Mouse (Mus musculus) liver (tissue): Measurements from ENCODE around the gene Taar9.
"Not testable (repeated sequence)": the region's sequence is repeated elsewhere in the genome, so short reads cannot be mapped to it uniquely, and the experiment has no call there.

ENCODE experiments used
- DNase-seq: peaks from one replicate; pipeline ENCODE4 v3.0.0-alpha.2; 2020; ENCODE audit warnings: mixed read lengths

Taar9 gene

GRCm38 (mm10) chr10:24074751-24075150 lies 34.6 kb downstream of the Taar9 start:
- not testable (repeated sequence) for DNase-seq

- DNase-seq: no peak
These were observed 50.3 kb downstream of the Taar9 start for GRCm38 (mm10) chr10:24058986-24059385.
